Mouse (Mus musculus): ENCODE data around the gene Orc2.

The Orc2 gene

GRCm38 (mm10) chr1:58423371-58424248 lies 81.3 kb downstream of the Orc2 start, which contains the start of gene Clk1:
TSS of gene Clk1 (minus strand) at chr1:58424066.
- peak; percentile 99 to 100 for DNase-seq

- DNase-seq = peak; percentile 35 to 37
These were observed 82.0 kb downstream of the Orc2 start for GRCm38 (mm10) chr1:58422879-58423278.

DNA sequence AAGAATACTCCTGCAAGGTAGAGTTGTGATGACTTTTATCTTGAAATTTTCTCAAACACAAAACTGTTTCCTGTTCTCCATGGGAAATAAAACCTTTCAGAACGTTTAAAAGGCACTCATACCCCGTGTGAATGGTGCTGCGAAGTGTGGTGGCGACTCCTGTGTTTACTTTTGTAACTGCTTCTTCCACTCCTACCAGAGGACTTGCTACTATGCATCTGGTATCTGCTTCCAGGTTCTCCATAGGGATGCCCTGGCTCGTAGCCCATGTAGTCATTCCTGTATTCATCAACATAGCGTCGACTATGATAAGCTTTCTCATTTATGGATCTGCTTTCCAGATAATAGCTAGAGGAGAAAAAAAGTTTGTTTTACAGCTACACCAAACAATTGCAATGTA lies 83.9 kb downstream of the Orc2 start:
- peak; percentile 76 to 77 for DNase-seq

DNA sequence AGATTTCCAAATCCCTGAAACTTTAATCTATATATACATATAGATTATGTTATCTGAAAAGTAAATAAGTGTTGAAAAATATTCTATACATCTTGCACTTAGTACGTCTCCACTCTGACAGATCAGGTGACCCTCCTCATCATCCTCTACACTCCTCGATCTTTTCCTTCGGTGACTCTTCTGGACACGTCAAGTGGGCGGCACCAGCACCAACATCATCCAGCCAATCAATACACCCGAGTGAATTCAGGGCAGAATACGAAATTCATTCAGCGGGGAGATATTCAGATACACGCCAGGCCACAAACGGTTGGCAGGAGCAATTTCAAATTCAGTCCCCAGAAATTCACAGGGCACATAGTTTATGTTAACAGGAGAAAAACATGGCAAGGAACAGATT lies 84.9 kb downstream of the Orc2 start:
- DNase-seq = no peak

DNA sequence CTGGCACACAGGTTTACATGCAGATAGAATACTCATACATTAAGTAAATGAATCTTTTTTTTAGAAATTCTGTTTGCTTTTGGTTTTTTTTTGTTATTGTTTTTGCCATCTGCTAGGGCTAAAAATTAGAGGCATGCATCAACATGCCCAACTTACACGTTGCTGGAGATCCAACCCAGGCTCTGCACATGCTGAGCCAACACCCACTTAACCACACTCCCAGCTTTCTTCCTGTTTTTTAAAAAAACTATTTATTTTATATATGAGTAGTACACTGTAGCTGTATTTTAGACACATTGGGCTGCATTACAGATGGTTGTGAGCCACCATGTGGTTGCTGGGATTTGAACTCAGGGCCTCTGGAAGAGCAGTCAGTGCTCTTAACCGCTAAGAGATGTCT lies 88.9 kb downstream of the Orc2 start:
- no peak for DNase-seq

DNA sequence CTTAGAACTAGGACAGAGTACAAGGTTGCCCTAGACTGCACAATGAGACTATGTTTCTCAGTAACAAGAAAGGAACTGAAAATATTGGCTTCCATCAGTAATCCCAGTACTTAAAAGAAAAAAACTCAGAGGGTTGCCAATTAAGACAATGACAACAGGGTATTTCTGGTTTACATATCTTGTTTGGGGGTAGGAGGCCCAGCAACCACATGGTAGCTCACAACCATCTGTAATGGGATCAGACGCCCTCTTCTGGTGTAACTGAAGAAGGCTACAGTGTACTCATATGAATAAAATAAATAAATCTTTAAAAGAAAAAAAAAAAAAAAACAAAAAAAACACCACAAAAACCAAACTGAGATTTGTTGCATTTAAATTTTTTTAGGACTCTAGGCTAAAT lies 89.5 kb downstream of the Orc2 start:
- no peak for DNase-seq

All from cerebellum, postnatal 14 days (tissue).